Mouse (Mus musculus) liver, embryonic 11.5 days (tissue): Measurements from ENCODE around the gene Tchp. TPM values are rescaled to one million over a fixed set of nuclear protein-coding genes. Genes with fewer than 3 reads are reported as not detected.

ENCODE experiments used
- ATAC-seq: fragments of 200-750 bp; cut with Nextera tagmentation; replicated peaks from 2 replicates; pipeline ENCODE4 v1.8.0; 2017; ENCODE audit warnings: moderate number of reproducible peaks, mild to moderate bottlenecking, moderate TSS enrichment, moderate library complexity; ENCODE audit not compliant: low FRiP score
- DNase-seq: peaks from one replicate; pipeline ENCODE4 v3.0.0-alpha.2; 2017; ENCODE audit warnings: low spot score
- H3K27ac ChIP-seq: fragments of 300-500 bp; sonication (generic); 2 replicates; pipeline ENCODE4 v1.5.1; 2014; ENCODE audit warnings: mild to moderate bottlenecking, low read depth, low read length, control low read depth
- H3K27me3 ChIP-seq: fragments of 300-500 bp; sonication (generic); replicated peaks from 2 replicates; pipeline ENCODE4 v1.6.1; 2014; ENCODE audit warnings: low read length, mixed read lengths; ENCODE audit not compliant: control insufficient read depth, insufficient read depth
- H3K36me3 ChIP-seq: fragments of 300-500 bp; sonication (generic); 2 replicates; pipeline ENCODE4 v1.6.1; 2014; ENCODE audit warnings: mild to moderate bottlenecking, low read length, moderate library complexity, mixed read lengths; ENCODE audit not compliant: control insufficient read depth, insufficient read depth
- H3K4me1 ChIP-seq: fragments of 300-500 bp; sonication (generic); replicated peaks from 2 replicates; pipeline ENCODE4 v1.6.1; 2014; ENCODE audit warnings: low read length, mixed read lengths; ENCODE audit not compliant: control insufficient read depth, insufficient read depth
- H3K4me2 ChIP-seq: fragments of 300-500 bp; sonication (generic); 2 replicates; pipeline ENCODE4 v1.6.1; 2014; ENCODE audit warnings: mild to moderate bottlenecking, control low read depth, moderate library complexity
- H3K4me3 ChIP-seq: fragments of 300-500 bp; sonication (generic); 2 replicates; pipeline ENCODE4 v1.5.1; 2014; ENCODE audit warnings: low read depth, low read length, control low read depth
- H3K9ac ChIP-seq: fragments of 300-500 bp; sonication (generic); 2 replicates; pipeline ENCODE4 v1.6.1; 2014; ENCODE audit warnings: low read depth, low read length, control low read depth
- H3K9me3 ChIP-seq: fragments of 300-500 bp; sonication (generic); 2 replicates; pipeline ENCODE4 v1.6.1; 2016; ENCODE audit warnings: low read length, inconsistent platforms, mixed read lengths; ENCODE audit not compliant: control insufficient read depth
- WGBS: fragments of 180-500 bp; shearing (Covaris S2); extraction: QIAGEN DNeasy Blood & Tissue Kit; methylation state at CpG from one replicate; pipeline ENCODE4 v1.1.7; 2014; 5-methylcytosine and 5-hydroxymethylcytosine counted together
- polyA plus RNA-seq: library from polyadenylated mRNA; unstranded; fragments of >200 nt; fragmentation: Nextera tagmentation; extraction: Ambion mirVana; gene quantifications from 2 replicates; pipeline ENCODE4 v1.2.1, GENCODE M21; 2014

The Tchp gene
- polyA plus RNA-seq = 7.9 and 11.4 TPM in 2 replicates

DNA sequence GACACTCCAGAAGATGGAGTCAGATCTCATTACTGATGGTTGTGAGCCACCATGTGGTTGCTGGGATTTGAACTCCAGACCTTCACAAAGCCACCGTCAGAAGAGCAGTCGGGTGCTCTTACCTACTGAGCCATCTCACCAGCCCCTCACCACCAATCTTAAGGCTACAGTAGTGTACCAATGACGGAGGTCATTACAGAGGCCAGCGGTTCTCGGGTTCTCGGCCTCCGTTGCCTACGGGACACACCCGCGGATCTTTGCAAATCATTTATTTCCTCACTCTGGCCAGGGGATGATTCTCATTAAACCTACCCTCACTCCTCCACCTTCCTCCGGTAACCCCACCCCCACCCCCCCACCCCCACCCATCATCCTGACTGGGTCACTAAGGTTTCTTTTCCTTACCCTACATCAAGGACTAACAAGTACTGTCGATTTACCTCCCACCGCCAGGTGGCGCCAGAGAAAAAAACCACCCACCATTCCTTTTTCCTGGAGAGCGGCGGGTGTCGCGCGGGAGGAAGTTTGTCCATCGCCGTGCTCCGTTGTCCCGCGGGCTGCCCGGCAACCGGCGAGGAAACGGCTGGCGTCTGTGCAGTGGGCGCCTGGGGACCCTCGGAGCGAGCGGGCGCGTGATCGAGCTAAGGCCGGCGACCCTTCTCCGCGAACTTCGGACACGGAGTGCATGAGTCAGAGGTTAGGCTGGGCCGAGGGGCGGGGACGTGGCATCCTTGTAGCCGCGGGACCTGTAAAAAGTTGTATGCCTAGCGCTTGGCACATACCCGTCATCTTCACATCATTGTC, at the start of gene Tchp:
Gene Tchp, plus strand, starts transcription at position 496 of the 804 bp plus-strand sequence.
- peaks cover 14% of the 10 kb centered on the region for H3K4me1 ChIP-seq
- WGBS = 5% methylated on average over 49 of the region's 49 CpGs
- no peaks in the 10 kb centered on the region for H3K9me3 ChIP-seq
- 0 out of 2 replicates have a peak within 1 kb of the TSS, but pooled peaks have one; percentile 32 for H3K27ac ChIP-seq
- peaks cover 4% of the 10 kb centered on the region; the same call in 1 of the 2 replicates for H3K36me3 ChIP-seq
- peak; percentile 95 for DNase-seq
- peak; percentile 79 for ATAC-seq
- peak within 1 kb of the TSS; percentile 65 for H3K9ac ChIP-seq
- H3K27me3 ChIP-seq = no peaks in the 10 kb centered on the region
- H3K4me3 ChIP-seq = peak within 1 kb of the TSS; percentile 70
- peak within 1 kb of the TSS; percentile 69 for H3K4me2 ChIP-seq

DNA sequence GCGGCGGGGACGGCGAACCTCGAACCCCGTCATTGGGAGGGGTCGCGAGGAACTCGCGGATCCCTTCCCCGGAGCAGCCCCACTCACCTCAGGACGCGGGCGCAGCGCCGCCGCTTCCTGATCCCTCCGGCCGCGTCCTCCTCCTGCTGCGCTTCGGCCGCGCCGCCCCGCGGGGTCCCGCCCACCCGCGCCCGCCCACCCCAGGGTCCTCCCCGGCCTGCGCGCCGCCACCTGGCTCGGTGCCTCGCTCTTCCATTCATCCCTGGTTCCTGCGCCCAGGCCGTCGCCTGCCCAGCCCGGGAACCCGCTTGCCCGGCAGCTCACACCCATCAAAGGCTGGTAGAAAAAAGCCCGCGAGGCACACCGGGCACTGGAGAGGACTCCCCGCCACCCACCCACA, 49.3 kb upstream of the Tchp start, which contains the start of gene Trpv4:
Gene Trpv4, minus strand, starts transcription at position 167 of the 400 bp plus-strand sequence.
- ATAC-seq (no peak; the same call in 1 of the 2 replicates), DNase-seq (no peak)
- peak within 1 kb of the TSS; percentile 83 for H3K4me2 ChIP-seq
- no peaks in the 10 kb centered on the region for H3K9me3 ChIP-seq
- H3K4me1 ChIP-seq = no peaks in the 10 kb centered on the region
- no peak within 1 kb of the TSS for H3K9ac ChIP-seq
- no peak within 1 kb of the TSS for H3K27ac ChIP-seq
- H3K4me3 ChIP-seq = peak within 1 kb of the TSS; percentile 52
- no peaks in the 10 kb centered on the region for H3K36me3 ChIP-seq
- H3K27me3 ChIP-seq = peaks cover 52% of the 10 kb centered on the region
- 2% methylated on average over 43 of the region's 47 CpGs for WGBS

DNA sequence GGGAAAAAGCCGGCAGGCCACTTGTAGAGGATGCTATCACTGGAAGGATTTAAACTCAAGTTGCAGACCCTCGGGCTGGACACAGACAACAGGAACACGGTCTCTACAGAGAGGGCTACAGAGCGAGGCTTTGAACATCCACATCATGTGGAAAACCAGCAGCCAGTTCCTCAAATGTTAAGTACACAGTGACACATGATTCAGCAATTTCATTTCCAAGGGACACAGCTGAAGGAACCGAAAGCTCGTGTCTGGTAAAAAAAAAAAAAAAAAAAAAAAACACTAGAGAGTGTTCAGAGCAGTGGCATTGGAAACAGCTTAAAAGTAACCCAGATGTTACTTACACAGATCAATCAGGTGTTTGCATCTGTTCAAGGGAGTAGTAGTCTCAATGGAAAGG, 46.5 kb upstream of the Tchp start:
- no peaks in the 10 kb centered on the region for H3K36me3 ChIP-seq
- DNase-seq (no peak), ATAC-seq (no peak)
- H3K4me1 ChIP-seq = no peaks in the 10 kb centered on the region
- WGBS = 44% methylated on average over 6 of the region's 6 CpGs
- H3K9me3 ChIP-seq = no peaks in the 10 kb centered on the region
- peaks cover 44% of the 10 kb centered on the region for H3K27me3 ChIP-seq
- no peak overlapping the region for H3K4me2 ChIP-seq
- H3K4me3 ChIP-seq = no peak overlapping the region
- no peak overlapping the region for H3K9ac ChIP-seq
- H3K27ac ChIP-seq = no peak overlapping the region

DNA sequence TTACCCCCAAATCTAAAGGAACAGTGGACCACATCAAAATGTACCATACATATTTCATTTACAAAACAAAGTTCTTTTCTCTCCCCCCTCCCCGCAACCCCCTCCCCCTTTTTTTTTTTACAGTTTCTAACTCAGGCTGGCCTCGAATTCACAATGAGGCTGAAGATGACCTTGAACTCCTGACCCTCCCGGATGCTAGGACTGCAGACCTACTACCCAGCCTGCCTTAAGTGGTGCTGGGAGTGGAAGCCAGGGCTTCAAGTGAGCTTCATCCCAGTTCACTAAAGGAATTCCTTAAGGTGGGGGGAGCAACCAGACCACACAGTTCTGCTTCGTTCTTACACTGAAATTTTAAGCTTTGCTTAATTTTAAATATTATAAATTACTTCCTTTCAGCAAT, 43.4 kb upstream of the Tchp start:
- ATAC-seq = no peak
- no peaks in the 10 kb centered on the region for H3K4me1 ChIP-seq
- H3K4me3 ChIP-seq = no peak overlapping the region
- no peaks in the 10 kb centered on the region for H3K9me3 ChIP-seq
- DNase-seq = no peak
- no peak overlapping the region for H3K4me2 ChIP-seq
- no peaks in the 10 kb centered on the region for H3K36me3 ChIP-seq
- H3K27me3 ChIP-seq = peaks cover 13% of the 10 kb centered on the region
- 74% methylated on average over 4 of the region's 4 CpGs for WGBS
- H3K9ac ChIP-seq = no peak overlapping the region
- H3K27ac ChIP-seq = no peak overlapping the region

DNA sequence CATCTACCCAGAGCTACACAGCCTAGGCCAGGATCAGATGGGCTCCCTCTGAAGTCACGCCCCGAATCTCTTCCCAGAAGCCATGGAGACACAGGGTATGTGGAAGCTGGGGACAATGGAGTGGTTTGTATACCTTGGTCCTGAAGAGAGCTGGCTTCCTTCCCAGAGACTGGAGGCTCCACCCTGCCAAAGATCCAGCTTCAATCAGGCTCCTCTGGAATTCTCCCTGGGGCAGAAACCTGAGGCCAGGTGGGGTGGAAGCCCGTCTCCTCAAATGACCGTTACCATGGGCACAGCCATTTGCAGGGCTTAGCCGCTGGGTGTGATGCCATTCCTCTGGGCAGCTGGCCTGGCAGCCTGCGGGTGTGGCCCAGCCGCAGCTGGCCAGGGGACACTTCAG, 42.8 kb upstream of the Tchp start:
- Histone ChIP-seq H3K27me3 (peaks cover 6% of the 10 kb centered on the region), H3K9me3 (no peaks in the 10 kb centered on the region), H3K4me2 (no peak overlapping the region), H3K4me1 (no peaks in the 10 kb centered on the region), H3K36me3 (no peaks in the 10 kb centered on the region), H3K4me3 (no peak overlapping the region), H3K9ac (no peak overlapping the region), H3K27ac (no peak overlapping the region)
- DNase-seq = no peak
- ATAC-seq = no peak
- 82% methylated on average over 7 of the region's 7 CpGs for WGBS

DNA sequence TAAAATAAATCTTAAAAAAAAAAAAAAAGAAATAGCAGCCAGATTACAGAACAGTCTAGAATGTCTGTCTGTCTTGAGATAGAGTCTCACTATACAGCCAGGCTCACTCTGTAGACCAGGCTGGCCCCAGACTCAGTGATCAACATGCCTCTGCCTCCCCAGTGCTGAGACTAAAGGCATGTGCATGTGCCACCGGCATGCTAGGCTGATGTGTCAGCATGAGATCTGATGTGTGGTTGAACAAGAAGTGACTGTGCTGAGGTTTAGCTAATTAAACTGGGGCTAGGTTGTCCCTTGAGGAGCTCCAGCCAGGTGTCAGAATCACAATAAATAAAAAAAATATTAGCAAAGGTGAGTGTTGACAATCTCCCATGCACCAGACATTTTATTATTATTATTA, 40.9 kb upstream of the Tchp start:
- Histone ChIP-seq H3K36me3 (no peaks in the 10 kb centered on the region), H3K27me3 (no peaks in the 10 kb centered on the region; the same call in 1 of the 2 replicates), H3K4me2 (peak overlapping the region; percentile 75), H3K27ac (no peak overlapping the region), H3K9me3 (no peaks in the 10 kb centered on the region), H3K4me1 (no peaks in the 10 kb centered on the region), H3K9ac (no peak overlapping the region), H3K4me3 (peak overlapping the region; percentile 38; the same call in 1 of the 2 replicates)
- WGBS = 66% methylated on average over 1 of the region's 1 CpGs
- DNase-seq (no peak), ATAC-seq (no peak)

DNA sequence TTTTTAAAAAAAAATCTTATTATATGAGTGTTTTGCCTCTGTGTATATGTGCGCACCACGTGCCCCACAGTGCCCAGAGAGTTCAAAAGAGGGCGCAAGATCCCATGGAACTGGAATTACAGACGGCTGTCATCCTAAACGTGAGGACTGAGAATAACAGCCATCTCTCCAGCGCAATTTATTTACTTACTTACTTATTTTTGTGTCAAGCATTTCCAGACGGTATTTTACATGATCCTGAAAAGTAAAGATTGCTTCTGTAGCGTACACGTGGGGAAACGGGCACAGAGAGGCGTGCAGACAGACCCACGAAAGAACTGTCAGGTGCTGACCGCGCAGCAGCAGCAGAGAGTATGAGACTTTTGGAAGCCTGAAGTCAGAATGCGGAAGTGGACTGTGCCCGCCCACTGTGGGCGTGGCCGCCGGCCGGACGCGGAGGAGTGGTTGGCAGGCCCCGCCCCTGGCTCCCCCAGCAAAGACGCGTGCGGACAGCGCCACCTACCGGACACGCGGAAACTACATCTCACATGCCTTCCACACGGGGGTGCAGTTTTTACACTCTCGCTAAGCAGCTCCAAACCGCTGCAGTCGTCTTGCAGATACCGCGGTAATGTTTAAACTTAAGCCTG, 40.2 kb upstream of the Tchp start:
- Histone ChIP-seq H3K9me3 (no peaks in the 10 kb centered on the region), H3K27me3 (no peaks in the 10 kb centered on the region), H3K36me3 (no peaks in the 10 kb centered on the region), H3K4me3 (peak overlapping the region; percentile 38), H3K9ac (no peak overlapping the region), H3K4me2 (peak overlapping the region; percentile 75), H3K27ac (peak overlapping the region; percentile 56), H3K4me1 (no peaks in the 10 kb centered on the region)
- ATAC-seq (peak; percentile 95), DNase-seq (peak; percentile 100)
- 3% methylated on average over 36 of the region's 36 CpGs for WGBS

DNA sequence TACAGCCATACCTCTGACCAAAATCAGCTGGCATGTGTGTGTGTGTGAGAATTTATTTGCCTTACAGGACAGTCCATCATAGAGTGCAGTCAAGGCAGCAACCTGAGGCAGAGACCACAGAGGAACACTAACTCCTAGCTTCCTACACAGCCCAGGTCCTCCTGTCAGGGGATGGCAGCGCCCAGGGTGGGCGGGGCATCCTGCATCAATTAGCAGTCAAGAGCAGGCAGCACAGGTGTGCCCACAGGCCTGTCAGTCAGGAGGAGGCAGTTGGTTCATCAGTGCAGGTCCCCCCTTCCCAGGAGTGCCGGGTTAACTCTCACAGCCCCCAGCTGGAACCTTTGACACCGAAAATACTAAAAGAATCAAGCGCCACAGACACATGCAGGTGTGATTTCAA, 38.5 kb upstream of the Tchp start:
- H3K27me3 ChIP-seq = no peaks in the 10 kb centered on the region
- DNase-seq = no peak
- H3K4me3 ChIP-seq = no peak overlapping the region
- WGBS = 91% methylated on average over 5 of the region's 5 CpGs
- no peaks in the 10 kb centered on the region for H3K4me1 ChIP-seq
- no peak for ATAC-seq
- no peaks in the 10 kb centered on the region for H3K9me3 ChIP-seq
- no peak overlapping the region for H3K4me2 ChIP-seq
- H3K36me3 ChIP-seq = 0 out of 2 replicates have a peak, but pooled peaks cover 3% of the 10 kb centered on the region
- no peak overlapping the region for H3K9ac ChIP-seq
- no peak overlapping the region for H3K27ac ChIP-seq
